Mouse (Mus musculus): ENCODE results near the gene Gm5244. TPM values are rescaled to one million over a fixed set of nuclear protein-coding genes. Genes with fewer than 3 reads are reported as not detected.

Gene Gm5244
- total and polyA plus RNA-seq, 2 experiments: not detected

- peaks cover 5% of the 10 kb centered on the region; the same call in 1 of the 2 replicates for H3K4me1 ChIP-seq (ENCODE audit: control insufficient read depth, insufficient read depth, low read length)
- H3K9ac ChIP-seq (ENCODE audit: low read depth, low read length): no peak overlapping the region
- no peaks in the 10 kb centered on the region for H3K79me2 ChIP-seq (ENCODE audit: control insufficient read depth, insufficient read depth, low read length)
- no peak overlapping the region for H3K27ac ChIP-seq (replicated peaks; ENCODE audit: insufficient read depth, low read depth, low read length)
- TF ChIP-seq POLR2A (IDR thresholded peaks at IDR 0.05; ENCODE audit: extremely low read depth, insufficient read depth, low read length) (no peak), CTCF (IDR thresholded peaks at IDR 0.05; ENCODE audit: low read depth, low read length) (no peak)
- 88% methylated on average over 3 of the region's 3 CpGs for WGBS
- no peak for DNase-seq (ENCODE audit: extremely low read depth, low read depth, low spot score)
- H3K36me3 ChIP-seq (ENCODE audit: control insufficient read depth, insufficient read depth, low read length): no peaks in the 10 kb centered on the region
- no peak overlapping the region for H3K4me3 ChIP-seq (ENCODE audit: insufficient read depth, low read depth, low read length)
- H3K27me3 ChIP-seq (ENCODE audit: control insufficient read depth, insufficient read depth, low read length): no peaks in the 10 kb centered on the region
Measured at GRCm38 (mm10) chr19:12802830-12803229, 43.7 kb upstream of the Gm5244 start.

- Histone ChIP-seq H3K9ac (ENCODE audit: low read depth, low read length) (no peak overlapping the region), H3K79me2 (ENCODE audit: control insufficient read depth, insufficient read depth, low read length) (no peaks in the 10 kb centered on the region), H3K4me3 (ENCODE audit: insufficient read depth, low read depth, low read length) (no peak overlapping the region), H3K4me1 (ENCODE audit: control insufficient read depth, insufficient read depth, low read length) (peaks cover 5% of the 10 kb centered on the region; the same call in 1 of the 2 replicates), H3K27ac (replicated peaks; ENCODE audit: insufficient read depth, low read depth, low read length) (no peak overlapping the region), H3K27me3 (ENCODE audit: control insufficient read depth, insufficient read depth, low read length) (no peaks in the 10 kb centered on the region), H3K36me3 (ENCODE audit: control insufficient read depth, insufficient read depth, low read length) (no peaks in the 10 kb centered on the region)
- DNase-seq (ENCODE audit: extremely low read depth, low read depth, low spot score): no peak
- 87% methylated on average over 1 of the region's 1 CpGs for WGBS
- no peak for TF ChIP-seq POLR2A (IDR thresholded peaks at IDR 0.05; ENCODE audit: extremely low read depth, insufficient read depth, low read length)
- TF ChIP-seq CTCF (IDR thresholded peaks at IDR 0.05; ENCODE audit: low read depth, low read length): no peak
Measured at GRCm38 (mm10) chr19:12804237-12804636, 42.2 kb upstream of the Gm5244 start.

GRCm38 (mm10) chr19:12805730-12806129 is 40.8 kb upstream of the Gm5244 start:
- TF ChIP-seq POLR2A (IDR thresholded peaks at IDR 0.05; ENCODE audit: extremely low read depth, insufficient read depth, low read length) (no peak), CTCF (IDR thresholded peaks at IDR 0.05; ENCODE audit: low read depth, low read length) (no peak)
- no peak overlapping the region for H3K4me3 ChIP-seq (ENCODE audit: insufficient read depth, low read depth, low read length)
- 41% methylated on average over 3 of the region's 3 CpGs for WGBS
- peak; percentile 87 for DNase-seq (ENCODE audit: extremely low read depth, low read depth, low spot score)
- H3K79me2 ChIP-seq (ENCODE audit: control insufficient read depth, insufficient read depth, low read length): no peaks in the 10 kb centered on the region
- 0 out of 2 replicates have a peak overlapping the region, but pooled peaks have one; percentile 19 for H3K27ac ChIP-seq (replicated peaks; ENCODE audit: insufficient read depth, low read depth, low read length)
- no peak overlapping the region for H3K9ac ChIP-seq (ENCODE audit: low read depth, low read length)
- no peaks in the 10 kb centered on the region for H3K27me3 ChIP-seq (ENCODE audit: control insufficient read depth, insufficient read depth, low read length)
- H3K36me3 ChIP-seq (ENCODE audit: control insufficient read depth, insufficient read depth, low read length): no peaks in the 10 kb centered on the region
- H3K4me1 ChIP-seq (ENCODE audit: control insufficient read depth, insufficient read depth, low read length): peaks cover 5% of the 10 kb centered on the region; the same call in 1 of the 2 replicates

- H3K4me1 ChIP-seq (ENCODE audit: control insufficient read depth, insufficient read depth, low read length): peaks cover 5% of the 10 kb centered on the region; the same call in 1 of the 2 replicates
- H3K27me3 ChIP-seq (ENCODE audit: control insufficient read depth, insufficient read depth, low read length): no peaks in the 10 kb centered on the region
- TF ChIP-seq CTCF (IDR thresholded peaks at IDR 0.05; ENCODE audit: low read depth, low read length) (no peak), POLR2A (IDR thresholded peaks at IDR 0.05; ENCODE audit: extremely low read depth, insufficient read depth, low read length) (no peak)
- H3K79me2 ChIP-seq (ENCODE audit: control insufficient read depth, insufficient read depth, low read length): no peaks in the 10 kb centered on the region
- no peaks in the 10 kb centered on the region for H3K36me3 ChIP-seq (ENCODE audit: control insufficient read depth, insufficient read depth, low read length)
- no peak overlapping the region for H3K9ac ChIP-seq (ENCODE audit: low read depth, low read length)
- 51% methylated on average over 2 of the region's 2 CpGs for WGBS
- no peak overlapping the region for H3K4me3 ChIP-seq (ENCODE audit: insufficient read depth, low read depth, low read length)
- H3K27ac ChIP-seq (replicated peaks; ENCODE audit: insufficient read depth, low read depth, low read length): no peak overlapping the region; the same call in 1 of the 2 replicates
- no peak for DNase-seq (ENCODE audit: extremely low read depth, low read depth, low spot score)
Measured at GRCm38 (mm10) chr19:12806214-12806613, 40.3 kb upstream of the Gm5244 start.

GRCm38 (mm10) chr19:12812644-12813364 is 33.7 kb upstream of the Gm5244 start:
- Histone ChIP-seq H3K4me1 (ENCODE audit: control insufficient read depth, insufficient read depth, low read length) (no peaks in the 10 kb centered on the region; the same call in 1 of the 2 replicates), H3K79me2 (ENCODE audit: control insufficient read depth, insufficient read depth, low read length) (no peaks in the 10 kb centered on the region), H3K27me3 (ENCODE audit: control insufficient read depth, insufficient read depth, low read length) (no peaks in the 10 kb centered on the region), H3K4me3 (ENCODE audit: insufficient read depth, low read depth, low read length) (no peak overlapping the region), H3K27ac (replicated peaks; ENCODE audit: insufficient read depth, low read depth, low read length) (no peak overlapping the region), H3K36me3 (ENCODE audit: control insufficient read depth, insufficient read depth, low read length) (no peaks in the 10 kb centered on the region), H3K9ac (ENCODE audit: low read depth, low read length) (no peak overlapping the region)
- DNase-seq (ENCODE audit: extremely low read depth, low read depth, low spot score): no peak
- no peak for TF ChIP-seq CTCF (IDR thresholded peaks at IDR 0.05; ENCODE audit: low read depth, low read length)
- TF ChIP-seq POLR2A (IDR thresholded peaks at IDR 0.05; ENCODE audit: extremely low read depth, insufficient read depth, low read length): no peak
- 70% methylated on average over 1 of the region's 1 CpGs for WGBS

- no peak overlapping the region for H3K9ac ChIP-seq (ENCODE audit: low read depth, low read length)
- H3K4me1 ChIP-seq (ENCODE audit: control insufficient read depth, insufficient read depth, low read length): no peaks in the 10 kb centered on the region; the same call in 1 of the 2 replicates
- TF ChIP-seq POLR2A (IDR thresholded peaks at IDR 0.05; ENCODE audit: extremely low read depth, insufficient read depth, low read length) (no peak), CTCF (IDR thresholded peaks at IDR 0.05; ENCODE audit: low read depth, low read length) (no peak)
- H3K27ac ChIP-seq (replicated peaks; ENCODE audit: insufficient read depth, low read depth, low read length): no peak overlapping the region
- WGBS: 84% methylated on average over 1 of the region's 1 CpGs
- H3K27me3 ChIP-seq (ENCODE audit: control insufficient read depth, insufficient read depth, low read length): no peaks in the 10 kb centered on the region
- no peak overlapping the region for H3K4me3 ChIP-seq (ENCODE audit: insufficient read depth, low read depth, low read length)
- no peaks in the 10 kb centered on the region for H3K79me2 ChIP-seq (ENCODE audit: control insufficient read depth, insufficient read depth, low read length)
- no peak for DNase-seq (ENCODE audit: extremely low read depth, low read depth, low spot score)
- no peaks in the 10 kb centered on the region for H3K36me3 ChIP-seq (ENCODE audit: control insufficient read depth, insufficient read depth, low read length)
Measured at GRCm38 (mm10) chr19:12813883-12814282, 32.6 kb upstream of the Gm5244 start.
